Mouse (Mus musculus) embryo, embryonic 9.5 days (tissue): ENCODE data around the gene Paxx.

Experiments used
- DNase-seq: peaks from one replicate; pipeline ENCODE4 v3.0.0-alpha.2; 2017; ENCODE audit errors: extremely low spot score

The Paxx gene

GRCm38 (mm10) chr2:25460551-25461309 is at the start of gene Paxx:
Paxx (minus strand) TSS chr2:25461094.
- DNase-seq, result peak; percentile 87

DNA sequence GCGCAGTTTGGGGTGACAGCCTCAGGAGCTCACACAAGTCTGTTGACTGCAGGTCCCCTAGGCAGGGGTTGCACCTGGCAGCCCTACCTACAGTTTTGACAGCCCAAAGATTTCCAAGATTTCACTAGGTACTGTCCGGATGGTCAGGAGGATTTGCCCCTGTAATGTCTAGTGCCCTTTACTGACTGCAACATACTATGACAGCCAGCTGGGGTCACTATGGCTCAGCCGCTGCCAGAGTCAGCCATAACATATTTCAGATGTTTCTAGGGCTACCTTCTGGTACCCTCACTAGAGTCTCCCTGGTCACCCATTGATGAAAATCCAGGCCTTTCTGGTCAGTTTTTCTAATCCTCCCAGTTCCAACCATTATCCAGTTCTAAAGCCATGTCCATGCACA is 49.0 kb upstream of the Paxx start:
- no peak for DNase-seq

GRCm38 (mm10) chr2:25506964-25507363 is 46.1 kb upstream of the Paxx start:
- no peak for DNase-seq

- no peak for DNase-seq
Measured at GRCm38 (mm10) chr2:25505860-25506259, 45.0 kb upstream of the Paxx start.

DNA sequence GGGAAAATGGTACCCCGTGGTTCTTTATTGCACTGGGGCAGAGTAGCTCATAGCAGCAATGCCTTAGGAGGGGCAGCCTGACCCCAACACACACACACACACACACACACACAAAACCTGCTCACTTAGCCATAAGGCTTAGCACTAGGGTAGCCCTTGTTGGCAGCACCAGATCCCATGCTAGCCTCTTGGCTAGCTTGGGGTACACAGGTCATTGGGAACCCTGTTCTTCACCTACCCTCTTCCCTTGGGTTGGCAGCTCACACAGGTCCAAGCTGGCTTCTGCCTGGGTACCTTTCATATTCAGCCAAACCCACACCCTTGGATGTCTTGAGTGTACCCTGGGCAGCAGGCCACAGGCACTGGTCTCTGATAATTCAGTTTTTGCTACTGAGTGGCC is 44.1 kb upstream of the Paxx start:
- no peak for DNase-seq

DNA sequence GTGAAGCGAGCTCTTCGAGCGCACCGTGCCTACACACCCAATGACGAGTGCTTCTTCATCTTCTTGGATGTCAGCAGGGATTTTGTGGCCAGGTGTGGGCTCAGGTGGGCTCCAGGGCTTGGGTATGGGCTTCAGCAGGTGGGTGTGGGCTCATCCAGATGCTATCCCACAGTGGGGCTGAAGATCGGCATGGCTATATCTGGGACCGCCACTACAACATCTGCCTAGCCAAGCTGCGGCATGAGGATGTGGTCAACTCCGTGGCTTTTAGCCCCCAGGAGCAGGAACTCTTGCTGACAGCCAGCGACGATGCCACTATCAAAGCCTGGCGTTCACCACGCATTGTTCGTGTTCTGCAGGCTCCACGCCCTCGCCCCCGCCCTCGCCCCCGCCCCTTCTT is 43.6 kb upstream of the Paxx start:
- DNase-seq, result no peak

DNA sequence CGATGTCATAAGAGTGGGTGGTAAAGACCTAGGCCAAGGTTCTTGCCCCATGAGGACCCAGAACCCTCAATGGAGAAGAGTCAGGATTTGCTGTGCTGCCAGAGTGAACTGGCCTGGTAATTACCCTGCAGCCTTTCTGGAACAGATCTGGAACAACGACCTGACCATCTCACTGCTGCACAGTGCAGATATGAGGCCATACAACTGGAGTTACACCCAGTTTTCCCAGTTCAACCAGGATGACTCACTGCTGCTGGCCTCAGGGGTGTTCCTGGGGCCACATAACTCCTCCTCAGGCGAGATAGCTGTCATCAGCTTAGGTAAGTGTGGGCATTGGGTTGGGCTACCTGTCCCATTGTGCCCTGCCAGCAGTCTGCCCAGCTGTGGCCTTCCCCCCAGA is 41.8 kb upstream of the Paxx start:
- DNase-seq, result no peak

- DNase-seq, result peak; percentile 20
Measured at GRCm38 (mm10) chr2:25501593-25502486, 40.9 kb upstream of the Paxx start, which contains the start of gene C8g. C8g (minus strand) TSS chr2:25501719.

DNA sequence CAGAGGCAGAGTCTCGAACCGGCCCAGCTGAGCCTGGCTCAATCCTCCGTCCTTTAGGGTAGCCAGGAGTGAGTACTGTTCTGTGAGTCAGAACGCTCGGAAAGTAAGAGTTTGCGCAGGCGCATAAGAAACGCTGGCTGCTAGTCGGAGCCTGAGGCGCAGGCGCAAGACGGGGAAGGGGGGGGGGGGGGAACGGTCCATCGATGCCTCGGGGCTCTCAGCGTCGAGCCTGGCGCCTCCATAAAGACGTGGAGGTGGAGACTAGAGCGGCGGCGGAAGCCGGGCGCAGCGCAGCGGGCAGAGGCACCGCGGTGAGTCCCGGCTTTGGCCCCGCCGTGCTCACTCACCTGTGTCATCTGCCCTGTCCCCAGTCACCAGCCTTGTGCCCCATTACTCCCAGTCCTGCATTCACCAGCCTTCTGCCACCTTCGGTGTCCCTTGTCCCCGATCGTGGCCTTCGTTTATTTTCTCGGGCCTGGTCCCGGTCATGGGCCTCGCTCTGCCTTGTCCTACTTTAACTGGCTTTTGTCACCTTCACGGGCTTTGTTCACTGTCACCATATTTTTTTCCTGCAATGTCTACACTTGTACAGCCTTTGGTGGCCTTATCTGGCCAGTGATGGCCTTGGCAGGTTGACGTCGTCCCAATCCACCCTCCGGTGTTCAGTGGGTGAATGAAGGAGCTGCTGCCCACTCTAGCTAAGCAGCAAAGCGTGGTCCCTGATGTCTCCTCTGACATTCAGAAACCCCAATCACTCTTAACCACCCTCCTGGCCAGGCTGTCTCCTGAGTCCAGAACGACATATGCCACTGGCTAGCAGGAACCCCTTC is 39.9 kb upstream of the Paxx start, which contains the start of gene Fbxw5:
TSS of gene Fbxw5 (plus strand) at position 175 of the 830 bp plus-strand sequence.
- peak; percentile 95 for DNase-seq

- DNase-seq, result peak; percentile 9
Measured at GRCm38 (mm10) chr2:25500071-25500575, 39.2 kb upstream of the Paxx start.

- DNase-seq, result no peak
Measured at GRCm38 (mm10) chr2:25498622-25499478, 38.0 kb upstream of the Paxx start.

- DNase-seq, result no peak
Measured at GRCm38 (mm10) chr2:25497846-25498575, 37.1 kb upstream of the Paxx start.

GRCm38 (mm10) chr2:25496462-25496861 is 35.6 kb upstream of the Paxx start:
- DNase-seq, result peak; percentile 31

DNA sequence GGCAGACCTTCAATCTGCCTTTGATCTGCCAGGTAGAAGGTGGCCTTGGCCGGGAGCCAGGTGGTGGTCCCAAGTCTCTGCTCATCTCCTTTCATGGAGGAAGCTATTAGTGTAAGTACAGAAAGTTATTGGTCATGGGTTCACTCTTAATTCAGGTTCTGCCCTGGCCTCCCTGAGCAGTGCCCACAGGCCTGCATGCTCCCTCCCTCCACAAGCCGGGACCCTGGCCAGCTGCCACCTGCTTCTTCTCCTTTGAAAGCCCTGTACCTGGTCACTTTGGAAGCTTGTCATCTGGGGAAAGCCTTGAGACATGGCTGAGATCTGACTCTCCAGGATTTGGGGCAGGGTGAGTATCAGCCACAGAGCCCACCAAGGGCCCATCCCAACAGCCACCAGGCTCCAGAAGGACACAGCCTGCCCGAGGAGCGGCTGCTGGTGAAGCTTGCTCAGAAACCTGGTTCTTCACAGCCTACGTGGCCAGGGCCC is 32.6 kb upstream of the Paxx start, which contains the start of gene Lcn12:
TSS of gene Lcn12 (minus strand) at position 436 of the 486 bp plus-strand sequence.
- DNase-seq, result no peak

DNA sequence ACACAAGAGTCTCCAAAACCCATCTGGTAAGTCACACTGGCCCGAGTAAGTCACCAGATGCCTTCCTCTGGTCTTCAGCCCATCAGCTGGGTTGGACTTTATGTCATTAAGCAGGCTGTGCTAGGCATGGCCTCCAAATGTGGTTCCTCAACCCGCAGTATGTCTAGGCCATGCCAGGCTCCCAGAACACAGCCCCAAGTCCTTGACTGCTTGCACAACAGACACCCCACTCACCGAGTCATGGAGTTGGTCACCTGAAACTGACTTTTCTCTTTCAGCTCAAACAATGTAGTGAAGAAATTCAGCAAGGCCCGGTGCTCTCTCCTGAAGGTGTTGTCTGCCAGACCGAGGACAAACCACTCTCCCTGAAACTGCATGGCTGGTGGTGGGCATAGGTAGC is 32.1 kb upstream of the Paxx start:
- DNase-seq, result no peak

DNA sequence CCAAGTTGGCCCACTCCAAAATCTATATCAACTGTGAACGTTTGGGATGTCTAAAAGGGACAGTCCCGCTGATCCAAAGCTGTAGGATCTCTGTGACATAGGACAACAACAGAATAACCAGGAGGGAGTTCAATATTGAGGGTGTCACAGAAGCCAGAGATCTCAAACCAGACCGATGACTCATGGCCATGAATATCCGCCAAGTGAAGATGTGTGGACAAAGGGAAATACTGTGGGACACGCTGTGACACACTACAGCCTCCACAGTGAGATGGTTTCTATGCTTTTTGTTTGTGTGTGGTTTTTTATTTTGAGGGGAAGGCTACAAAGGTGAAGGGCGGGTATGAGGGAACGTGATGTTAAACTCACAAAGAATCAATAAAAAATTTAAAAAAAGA is 27.8 kb upstream of the Paxx start:
- DNase-seq, result no peak

GRCm38 (mm10) chr2:25487965-25488670 is 27.2 kb upstream of the Paxx start:
- DNase-seq, result no peak

GRCm38 (mm10) chr2:25484901-25485647 is 24.2 kb upstream of the Paxx start:
- DNase-seq, result no peak
